Mouse (Mus musculus) myocyte (in vitro differentiated cells): ENCODE measurements around the gene Col4a2. TPM values are rescaled to one million over a fixed set of nuclear protein-coding genes. Genes with fewer than 3 reads are reported as not detected.

Source experiments
- H3K27me3 ChIP-seq: one replicate; pipeline ENCODE4 v1.6.1; 2011; ENCODE audit not compliant: control insufficient read depth, insufficient read depth, insufficient read length
- H3K36me3 ChIP-seq: one replicate; pipeline ENCODE4 v1.6.1; 2011; ENCODE audit not compliant: control insufficient read depth, insufficient read depth
- H3K4me2 ChIP-seq: one replicate; pipeline ENCODE4 v1.6.1; 2011; ENCODE audit warnings: low read depth, control low read depth
- H3K4me3 ChIP-seq: one replicate; pipeline ENCODE4 v1.5.1; 2011; ENCODE audit warnings: mild to moderate bottlenecking, control low read depth, moderate library complexity
- H3K79me2 ChIP-seq: one replicate; pipeline ENCODE4 v1.6.1; 2011; ENCODE audit not compliant: control insufficient read depth, insufficient read depth
- H3ac ChIP-seq: one replicate; pipeline ENCODE4 v1.6.1; 2011; ENCODE audit not compliant: control insufficient read depth, insufficient read length
- CEBPB ChIP-seq: IDR thresholded peaks from 2 replicates; pipeline ENCODE4 v1.6.1; 2011; ENCODE audit warnings: mild to moderate bottlenecking, moderate library complexity; ENCODE audit not compliant: poor library complexity, insufficient read depth, severe bottlenecking
- E2F4 ChIP-seq: IDR thresholded peaks from one replicate; pipeline ENCODE4 v1.6.1; 2011; ENCODE audit warnings: mild to moderate bottlenecking, control low read depth, moderate library complexity; ENCODE audit not compliant: insufficient read depth
- MAX ChIP-seq: IDR thresholded peaks from one replicate; pipeline ENCODE4 v1.6.1; 2011; ENCODE audit warnings: low read depth, mild to moderate bottlenecking, control low read depth
- MYOD1 ChIP-seq, 3 experiments: IDR thresholded peaks; one replicate each; pipeline ENCODE4 v1.6.1; 2011; ENCODE audit warnings: control low read depth in 2 of 3, low read depth in 2 of 3, mild to moderate bottlenecking in 2 of 3, moderate library complexity in 1 of 3; ENCODE audit not compliant: insufficient read length in 2 of 3, control insufficient read depth in 1 of 3
- MYOG ChIP-seq, 3 experiments: IDR thresholded peaks; one replicate each; pipeline ENCODE4 v1.6.1; 2011; ENCODE audit warnings: control low read depth in 2 of 3, low read depth in 2 of 3, mild to moderate bottlenecking in 2 of 3; ENCODE audit not compliant: insufficient read length in 2 of 3, control insufficient read depth in 1 of 3, insufficient read depth in 1 of 3
- POLR2A ChIP-seq: IDR thresholded peaks from one replicate; pipeline ENCODE4 v1.6.1; 2011; ENCODE audit warnings: low read depth, mild to moderate bottlenecking, control low read depth, moderate library complexity; ENCODE audit not compliant: insufficient read length
- POLR2AphosphoS2 ChIP-seq: IDR thresholded peaks from one replicate; pipeline ENCODE4 v1.6.1; 2011; ENCODE audit warnings: low read depth, control low read depth; ENCODE audit not compliant: insufficient read length
- REST ChIP-seq: IDR thresholded peaks from one replicate; pipeline ENCODE4 v1.6.1; 2011; ENCODE audit warnings: mild to moderate bottlenecking, control low read depth, moderate library complexity; ENCODE audit not compliant: insufficient read depth, insufficient read length
- SRF ChIP-seq: IDR thresholded peaks from one replicate; pipeline ENCODE4 v1.6.1; 2011; ENCODE audit warnings: low read depth; ENCODE audit not compliant: control insufficient read depth, insufficient read length
- TCF12 ChIP-seq: IDR thresholded peaks from one replicate; pipeline ENCODE4 v1.6.1; 2011; ENCODE audit warnings: mild to moderate bottlenecking, control low read depth; ENCODE audit not compliant: poor library complexity, insufficient read depth, severe bottlenecking
- TCF3 ChIP-seq: IDR thresholded peaks from one replicate; pipeline ENCODE4 v1.6.1; 2011; ENCODE audit warnings: low read depth, control low read depth; ENCODE audit not compliant: insufficient read length
- USF1 ChIP-seq: IDR thresholded peaks from one replicate; pipeline ENCODE4 v1.6.1; 2011; ENCODE audit warnings: low read depth, mild to moderate bottlenecking, control low read depth, moderate library complexity
- polyA plus RNA-seq: library from polyadenylated mRNA; unstranded; fragments of >200 nt; fragmentation: generic; extraction: Trizol; gene quantifications from one replicate; pipeline ENCODE4 v1.2.1, GENCODE M21; 2012; ENCODE audit warnings: missing spikeins

Gene Col4a2
- polyA plus RNA-seq, 1 experiment: 47.3 TPM

DNA sequence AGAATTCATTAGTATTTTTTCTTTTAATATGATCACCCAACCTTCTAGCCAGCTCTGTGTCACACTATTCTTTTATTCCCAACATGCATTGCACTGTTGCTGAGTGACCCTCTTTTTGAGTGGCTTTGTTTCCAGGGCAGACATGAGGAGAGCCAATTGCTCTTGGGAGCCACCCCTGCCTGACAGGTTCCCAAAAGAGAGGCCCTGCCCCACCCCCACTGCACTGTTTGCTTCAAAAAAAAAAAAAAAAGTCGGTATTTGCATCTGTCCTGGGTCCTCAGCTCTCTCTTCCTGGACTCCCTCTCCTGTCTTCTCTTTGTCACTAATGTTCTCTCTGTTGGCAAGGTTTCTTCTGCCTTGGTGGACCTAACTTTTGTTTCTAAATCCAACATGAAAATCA is 22.1 kb upstream of the Col4a2 start:
- no peak for TF ChIP-seq TCF3
- TF ChIP-seq POLR2A: no peak
- TF ChIP-seq REST: no peak
- TF ChIP-seq E2F4: no peak
- TF ChIP-seq USF1: no peak
- no peak for TF ChIP-seq MAX
- TF ChIP-seq TCF12: no peak
- TF ChIP-seq POLR2AphosphoS2: no peak
- no peak for TF ChIP-seq MYOG (IDR thresholded peaks at IDR 0.05; ENCODE audit: control insufficient read depth in 1 of 3, insufficient read depth in 1 of 3, insufficient read length in 2 of 3, low read depth in 2 of 3)
- H3K4me3 ChIP-seq: no peak overlapping the region
- no peak overlapping the region for H3K4me2 ChIP-seq
- H3ac ChIP-seq: no peak overlapping the region
- H3K36me3 ChIP-seq: no peaks in the 10 kb centered on the region
- peaks cover 17% of the 10 kb centered on the region for H3K79me2 ChIP-seq
- no peaks in the 10 kb centered on the region for H3K27me3 ChIP-seq

DNA sequence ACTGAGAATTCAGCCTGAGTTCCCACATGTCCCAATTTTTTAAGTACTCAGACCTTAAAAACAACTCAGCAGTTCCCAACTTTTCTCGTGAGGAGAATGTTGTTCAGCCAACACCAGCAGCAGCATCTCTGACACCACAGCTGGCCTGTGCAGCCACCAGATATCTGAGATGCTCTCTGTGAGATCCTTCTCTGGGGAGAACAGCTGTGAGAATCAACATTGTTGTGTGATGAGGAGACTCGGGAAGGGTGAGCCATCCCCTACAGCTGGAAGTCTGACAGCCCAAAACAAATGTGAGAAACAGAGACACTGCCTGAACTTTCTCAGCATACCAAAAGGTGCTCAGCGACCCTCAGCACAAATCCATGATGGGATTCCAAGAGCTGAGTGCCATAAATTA is 20.0 kb upstream of the Col4a2 start:
- TF ChIP-seq REST (no peak), CEBPB (no peak), MYOD1 (IDR thresholded peaks at IDR 0.05; ENCODE audit: control insufficient read depth in 1 of 3, insufficient read length in 2 of 3, low read depth in 2 of 3) (peak in 2 of 3 experiments; percentile 58 to 86)
- Histone ChIP-seq H3K79me2 (peaks cover 17% of the 10 kb centered on the region), H3K4me2 (peak overlapping the region; percentile 8), H3K27me3 (no peaks in the 10 kb centered on the region), H3ac (no peak overlapping the region), H3K36me3 (no peaks in the 10 kb centered on the region), H3K4me3 (no peak overlapping the region)

DNA sequence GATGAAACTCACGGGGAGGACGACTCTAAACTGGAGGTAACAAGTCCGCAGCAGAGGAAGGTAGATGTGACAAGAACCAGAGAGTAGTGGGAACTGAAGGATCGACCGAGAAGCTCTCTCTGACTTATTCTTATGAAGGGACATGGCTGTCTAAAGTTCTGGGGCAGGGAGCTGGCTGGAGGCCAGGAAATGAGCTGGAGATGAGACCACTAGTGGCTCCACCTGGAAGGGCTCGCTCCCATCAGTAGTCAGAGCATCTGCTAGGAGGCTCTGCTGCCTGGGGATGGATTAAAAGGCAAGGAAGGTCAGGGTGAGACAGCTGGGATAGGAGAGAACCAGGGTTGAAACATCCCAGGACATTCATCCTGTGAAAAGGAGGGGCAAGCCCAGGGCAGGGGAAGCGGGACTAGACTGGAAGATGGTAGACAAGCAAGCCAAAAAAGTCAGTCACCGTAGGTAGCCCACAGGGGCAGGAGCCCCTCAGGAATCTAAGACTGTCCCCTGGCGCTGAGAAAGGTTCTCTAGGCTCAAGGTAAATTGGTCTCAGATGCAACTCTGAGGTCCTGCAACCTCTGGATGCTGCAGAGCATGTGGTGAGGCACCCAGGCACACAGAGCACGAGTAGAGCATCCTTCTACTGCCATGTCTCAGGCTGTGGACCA is 16.2 kb upstream of the Col4a2 start:
- Histone ChIP-seq H3K4me2 (no peak overlapping the region), H3K27me3 (no peaks in the 10 kb centered on the region), H3ac (no peak overlapping the region), H3K79me2 (peaks cover 17% of the 10 kb centered on the region), H3K36me3 (no peaks in the 10 kb centered on the region), H3K4me3 (no peak overlapping the region)
- no peak for TF ChIP-seq POLR2AphosphoS2
- TF ChIP-seq MYOG (IDR thresholded peaks at IDR 0.05; ENCODE audit: control insufficient read depth in 1 of 3, insufficient read depth in 1 of 3, insufficient read length in 2 of 3, low read depth in 2 of 3): no peak
- TF ChIP-seq SRF: no peak
- TF ChIP-seq MYOD1 (IDR thresholded peaks at IDR 0.05; ENCODE audit: control insufficient read depth in 1 of 3, insufficient read length in 2 of 3, low read depth in 2 of 3): no peak

DNA sequence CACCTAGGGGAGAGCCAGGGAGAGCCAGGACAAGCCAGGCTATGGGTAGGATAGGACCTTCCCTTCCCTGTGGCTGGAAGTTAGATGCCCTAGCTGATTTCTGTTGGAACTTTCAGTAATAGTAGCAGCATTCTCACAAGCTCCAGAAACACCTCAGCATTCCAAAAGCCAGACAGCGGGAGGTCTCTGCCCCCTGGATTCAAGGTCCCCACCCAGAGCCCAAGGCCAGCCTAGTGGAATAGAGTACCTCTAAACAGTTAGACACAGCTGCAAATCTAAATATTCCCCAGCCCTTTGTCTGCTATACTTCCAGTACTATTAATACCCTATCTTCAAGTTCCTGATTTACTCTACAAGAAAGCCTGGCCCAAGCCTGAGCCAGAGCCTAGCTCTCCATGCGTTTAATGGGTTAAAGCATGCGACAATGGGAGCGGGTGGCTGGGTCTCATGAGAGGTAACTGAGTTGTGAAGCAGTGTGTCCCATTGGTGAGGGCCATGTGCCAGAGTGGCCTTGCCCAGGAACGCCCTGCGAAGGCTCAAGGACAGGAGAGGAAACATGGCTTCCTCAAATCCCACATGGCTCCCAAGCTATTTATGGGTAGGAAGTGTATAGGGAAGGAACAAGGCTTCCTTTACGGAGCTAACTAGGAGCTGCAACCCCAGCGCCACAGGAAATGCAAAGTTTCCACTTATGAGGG is 15.3 kb upstream of the Col4a2 start:
- H3K4me2 ChIP-seq: no peak overlapping the region
- TF ChIP-seq TCF12 (no peak), MAX (no peak), POLR2A (no peak), TCF3 (no peak), REST (no peak), USF1 (no peak), CEBPB (no peak), E2F4 (no peak), SRF (no peak), MYOD1 (IDR thresholded peaks at IDR 0.05; ENCODE audit: control insufficient read depth in 1 of 3, insufficient read length in 2 of 3, low read depth in 2 of 3) (no peak), MYOG (IDR thresholded peaks at IDR 0.05; ENCODE audit: control insufficient read depth in 1 of 3, insufficient read depth in 1 of 3, insufficient read length in 2 of 3, low read depth in 2 of 3) (no peak), POLR2AphosphoS2 (no peak)
- H3K27me3 ChIP-seq: no peaks in the 10 kb centered on the region
- no peak overlapping the region for H3ac ChIP-seq
- peaks cover 9% of the 10 kb centered on the region for H3K79me2 ChIP-seq
- H3K4me3 ChIP-seq: no peak overlapping the region
- no peaks in the 10 kb centered on the region for H3K36me3 ChIP-seq

DNA sequence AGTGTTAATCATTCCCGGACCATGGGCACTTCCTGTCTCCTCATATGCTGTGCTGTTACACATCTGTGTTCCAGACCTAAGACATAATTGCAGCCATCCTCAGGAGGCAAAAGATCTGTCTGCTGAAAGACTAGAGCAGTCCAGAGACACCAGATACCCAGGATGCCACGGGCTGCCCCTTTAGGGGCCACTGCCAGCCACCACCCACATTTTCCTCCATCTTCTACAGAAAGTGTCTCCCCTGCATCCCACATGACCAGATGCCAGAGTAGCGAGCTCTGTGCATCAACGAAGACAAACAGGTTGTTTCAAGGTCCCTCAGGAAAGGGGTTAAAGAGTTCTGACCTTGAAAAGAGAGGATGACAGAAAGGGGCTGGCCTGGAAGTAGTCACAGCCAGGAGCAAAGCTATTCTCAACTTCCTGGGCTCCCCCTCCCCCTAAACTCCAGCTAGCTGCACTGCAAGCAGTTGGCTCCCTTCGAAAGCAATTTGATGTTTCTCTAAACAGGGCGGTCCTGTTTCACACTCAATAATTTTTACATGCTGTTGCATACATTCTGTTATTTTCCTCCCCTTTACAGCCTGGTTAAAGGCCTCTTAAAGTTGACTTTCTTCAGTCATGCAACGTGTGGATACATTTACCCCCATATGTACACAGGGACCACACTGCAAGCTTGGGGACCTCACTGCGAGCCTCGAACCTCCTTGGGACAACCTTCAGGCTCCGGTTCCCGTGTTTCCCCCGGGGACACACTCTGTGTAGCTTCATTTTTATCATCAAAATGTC is 13.9 kb upstream of the Col4a2 start:
- Histone ChIP-seq H3K79me2 (peaks cover 9% of the 10 kb centered on the region), H3ac (no peak overlapping the region), H3K27me3 (no peaks in the 10 kb centered on the region), H3K4me2 (no peak overlapping the region), H3K36me3 (no peaks in the 10 kb centered on the region), H3K4me3 (no peak overlapping the region)
- TF ChIP-seq E2F4: no peak
- TF ChIP-seq POLR2AphosphoS2: no peak
- TF ChIP-seq POLR2A: no peak
- TF ChIP-seq SRF: no peak
- no peak for TF ChIP-seq REST
- no peak for TF ChIP-seq MYOD1 (IDR thresholded peaks at IDR 0.05; ENCODE audit: control insufficient read depth in 1 of 3, insufficient read length in 2 of 3, low read depth in 2 of 3)
- TF ChIP-seq CEBPB: no peak
- no peak for TF ChIP-seq MYOG (IDR thresholded peaks at IDR 0.05; ENCODE audit: control insufficient read depth in 1 of 3, insufficient read depth in 1 of 3, insufficient read length in 2 of 3, low read depth in 2 of 3)
- TF ChIP-seq USF1: no peak
- no peak for TF ChIP-seq TCF12
- no peak for TF ChIP-seq TCF3
- no peak for TF ChIP-seq MAX
